Mouse (Mus musculus) midbrain, embryonic 15.5 days (tissue): ENCODE measurements around the gene Aass. TPM values are rescaled to one million over a fixed set of nuclear protein-coding genes. Genes with fewer than 3 reads are reported as not detected.
"Not testable (repeated sequence)": the region's sequence is repeated elsewhere in the genome, so short reads cannot be mapped to it uniquely, and the experiment has no call there.

Experiments used
- ATAC-seq: fragments of 200-750 bp; cut with Nextera tagmentation; replicated peaks from 2 replicates; pipeline ENCODE4 v1.8.0; 2017; ENCODE audit warnings: moderate TSS enrichment
- H3K27ac ChIP-seq: fragments of 300-500 bp; sonication (generic); 2 replicates; pipeline ENCODE4 v1.5.1; 2015; ENCODE audit warnings: mild to moderate bottlenecking, inconsistent platforms
- H3K27me3 ChIP-seq: fragments of 300-500 bp; sonication (generic); replicated peaks from 2 replicates; pipeline ENCODE4 v1.6.1; 2015; ENCODE audit warnings: inconsistent platforms
- H3K36me3 ChIP-seq: fragments of 300-500 bp; sonication (generic); replicated peaks from 2 replicates; pipeline ENCODE4 v1.6.1; 2015; ENCODE audit warnings: inconsistent platforms
- H3K4me1 ChIP-seq: fragments of 300-500 bp; sonication (generic); 2 replicates; pipeline ENCODE4 v1.6.1; 2015; ENCODE audit warnings: inconsistent platforms
- H3K4me2 ChIP-seq: fragments of 300-500 bp; sonication (generic); 2 replicates; pipeline ENCODE4 v1.6.1; 2015; ENCODE audit warnings: inconsistent platforms, mild to moderate bottlenecking, moderate library complexity
- H3K4me3 ChIP-seq: fragments of 300-500 bp; sonication (generic); 2 replicates; pipeline ENCODE4 v1.5.1; 2015; ENCODE audit warnings: mild to moderate bottlenecking, inconsistent platforms
- H3K9ac ChIP-seq: fragments of 300-500 bp; sonication (generic); 2 replicates; pipeline ENCODE4 v1.6.1; 2015; ENCODE audit warnings: mild to moderate bottlenecking, inconsistent platforms
- H3K9me3 ChIP-seq: fragments of 300-500 bp; sonication (generic); 2 replicates; pipeline ENCODE4 v1.6.1; 2016; ENCODE audit warnings: inconsistent platforms
- WGBS: fragments of 180-500 bp; shearing (Covaris S2); methylation state at CpG from one replicate; pipeline ENCODE4 v1.1.7; 2015; ENCODE audit warnings: mixed read lengths; 5-methylcytosine and 5-hydroxymethylcytosine counted together
- polyA plus RNA-seq: library from polyadenylated mRNA; unstranded; fragments of >200 nt; fragmentation: Nextera tagmentation; extraction: Ambion mirVana; gene quantifications from 2 replicates; pipeline ENCODE4 v1.2.1, GENCODE M21; 2015

Gene Aass
- polyA plus RNA-seq, result 0.26 and 0.53 TPM in 2 replicates

DNA sequence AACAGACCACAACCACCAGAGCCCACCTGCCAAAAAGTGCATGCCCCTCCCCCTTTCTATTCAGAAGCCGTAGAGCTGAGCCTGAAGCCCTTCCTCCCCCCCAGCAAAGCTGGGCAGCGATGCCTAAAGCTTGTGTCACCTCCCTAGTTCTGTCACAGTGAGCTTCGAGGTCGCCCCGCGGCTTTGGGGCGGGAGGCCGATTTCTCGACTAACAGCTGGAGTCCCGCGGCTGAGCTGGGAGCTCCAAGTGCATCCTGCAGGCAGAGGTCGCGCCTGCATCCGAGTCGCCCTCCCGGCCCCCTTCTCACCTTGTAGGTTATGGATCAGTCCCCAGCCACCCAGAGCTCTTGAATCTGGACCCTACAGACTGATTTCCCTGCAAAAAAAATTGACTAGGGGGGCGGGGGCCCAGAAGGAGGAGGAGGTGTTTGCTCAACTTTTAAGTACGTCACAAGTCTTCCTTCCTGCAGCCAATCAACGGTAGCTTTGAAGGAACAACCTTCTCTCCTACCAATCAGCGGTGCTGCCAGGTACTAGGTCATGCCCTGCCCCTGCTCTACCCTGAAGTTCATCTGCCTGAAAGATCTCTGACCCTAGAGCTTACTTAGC is at the start of gene Aass:
Gene Aass, minus strand, starts transcription at position 414 of the 609 bp plus-strand sequence.
- peak within 1 kb of the TSS; percentile 33 for H3K9ac ChIP-seq
- WGBS, result 0% methylated on average over 20 of the region's 20 CpGs
- H3K9me3 ChIP-seq, result no peaks in the 10 kb centered on the region
- no peaks in the 10 kb centered on the region for H3K36me3 ChIP-seq
- H3K4me1 ChIP-seq, result peaks cover 11% of the 10 kb centered on the region
- ATAC-seq, result peak; percentile 89
- peaks cover 9% of the 10 kb centered on the region; the same call in 1 of the 2 replicates for H3K27me3 ChIP-seq
- H3K4me3 ChIP-seq, result peak within 1 kb of the TSS; percentile 46
- no peak within 1 kb of the TSS for H3K27ac ChIP-seq
- peak within 1 kb of the TSS; percentile 87 for H3K4me2 ChIP-seq

DNA sequence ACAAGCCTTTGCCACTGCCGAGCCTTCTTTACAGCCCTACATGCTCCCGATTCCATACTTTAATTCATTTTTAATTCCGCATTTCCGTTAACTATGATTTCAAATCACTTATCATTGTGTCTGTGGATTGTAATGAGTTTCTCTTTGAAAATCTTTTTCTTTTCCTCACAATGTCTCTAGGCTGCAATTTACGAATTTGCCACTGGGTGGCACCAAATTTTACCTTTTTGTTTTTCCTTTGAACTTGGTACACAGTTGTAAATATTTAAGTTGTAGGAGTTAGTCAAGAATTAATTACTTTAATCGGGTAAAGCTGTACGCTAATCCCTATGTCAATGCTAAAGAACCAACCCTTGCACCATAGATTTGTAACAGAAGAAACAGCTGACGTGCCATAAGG is 47.3 kb upstream of the Aass start:
- H3K4me1 ChIP-seq, result no peaks in the 10 kb centered on the region
- 18% methylated on average over 8 of the region's 8 CpGs for WGBS
- 0 out of 2 replicates have a peak overlapping the region, but pooled peaks have one; percentile 34 for H3K4me2 ChIP-seq
- no peaks in the 10 kb centered on the region for H3K27me3 ChIP-seq
- ATAC-seq, result peak; percentile 42; the same call in 1 of the 2 replicates
- H3K4me3 ChIP-seq, result no peak overlapping the region
- no peak overlapping the region for H3K27ac ChIP-seq
- H3K9ac ChIP-seq, result no peak overlapping the region
- H3K36me3 ChIP-seq, result no peaks in the 10 kb centered on the region
- no peaks in the 10 kb centered on the region for H3K9me3 ChIP-seq

DNA sequence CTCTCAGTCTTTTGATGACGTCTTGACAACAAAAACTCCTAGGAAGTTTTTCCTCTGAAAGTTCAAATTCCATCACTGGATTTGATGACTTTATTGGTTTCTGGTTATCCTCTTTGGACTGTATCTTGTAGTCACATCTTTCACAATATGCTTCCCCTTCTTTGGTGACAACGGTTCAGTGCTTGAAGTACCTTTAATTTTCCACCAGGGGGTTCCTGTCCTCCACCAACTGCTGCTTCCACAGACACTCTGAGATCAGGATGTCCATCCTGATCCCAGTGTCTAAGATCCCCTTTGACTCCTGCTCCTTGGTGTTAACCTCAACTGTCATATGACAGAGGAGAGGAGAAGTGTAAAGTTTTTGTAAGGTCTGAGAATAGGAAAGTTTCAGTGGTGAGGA is 31.0 kb upstream of the Aass start:
- not testable (repeated sequence) for H3K36me3 ChIP-seq, H3K4me1 ChIP-seq, H3K27me3 ChIP-seq, H3K9ac ChIP-seq, H3K4me3 ChIP-seq, ATAC-seq, H3K9me3 ChIP-seq, H3K4me2 ChIP-seq, H3K27ac ChIP-seq
- 43% methylated on average over 2 of the region's 2 CpGs for WGBS

DNA sequence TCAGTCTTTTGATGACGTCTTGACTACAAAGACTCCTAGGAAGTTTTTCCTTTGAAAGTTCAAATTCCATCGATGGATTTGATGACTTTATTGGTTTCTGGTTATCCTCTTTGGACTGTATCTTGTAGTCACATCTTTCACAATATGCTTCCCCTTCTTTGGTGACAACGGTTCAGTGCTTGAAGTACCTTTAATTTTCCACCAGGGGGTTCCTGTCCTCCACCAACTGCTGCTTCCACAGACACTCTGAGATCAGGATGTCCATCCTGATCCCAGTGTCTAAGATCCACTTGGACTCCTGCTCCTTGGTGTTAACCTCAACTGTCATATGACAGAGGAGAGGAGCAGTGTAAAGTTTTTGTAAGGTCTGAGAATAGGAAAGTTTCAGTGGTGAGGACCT is 23.6 kb upstream of the Aass start:
- not testable (repeated sequence) for H3K27me3 ChIP-seq, H3K4me3 ChIP-seq, H3K4me2 ChIP-seq, H3K36me3 ChIP-seq, H3K9me3 ChIP-seq, H3K27ac ChIP-seq, H3K4me1 ChIP-seq, ATAC-seq, H3K9ac ChIP-seq
- 68% methylated on average over 3 of the region's 3 CpGs for WGBS

DNA sequence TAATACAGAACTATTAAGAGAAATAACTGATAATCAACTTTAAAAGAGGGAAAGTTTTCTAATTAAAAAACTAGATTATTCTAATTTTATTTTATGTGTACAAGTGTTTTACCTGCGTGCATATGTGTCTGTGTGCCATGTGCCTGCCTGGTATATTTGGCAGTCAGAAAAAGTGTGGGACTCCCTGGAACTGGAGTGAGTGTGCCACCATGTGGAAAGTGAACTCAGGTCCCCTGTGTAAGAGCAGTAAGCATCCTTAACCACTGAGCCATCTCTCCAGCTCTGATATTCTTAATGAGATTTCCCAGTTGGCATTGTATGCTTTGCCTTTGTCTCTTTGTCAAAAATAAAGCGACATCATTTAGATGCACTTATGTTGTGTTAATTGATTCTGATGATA is 20.3 kb upstream of the Aass start:
- H3K4me2 ChIP-seq, result no peak overlapping the region
- no peak overlapping the region for H3K9ac ChIP-seq
- no peaks in the 10 kb centered on the region for H3K9me3 ChIP-seq
- ATAC-seq, result no peak
- H3K4me3 ChIP-seq, result no peak overlapping the region
- H3K27ac ChIP-seq, result no peak overlapping the region
- no peaks in the 10 kb centered on the region for H3K4me1 ChIP-seq
- no peaks in the 10 kb centered on the region for H3K27me3 ChIP-seq
- H3K36me3 ChIP-seq, result no peaks in the 10 kb centered on the region
- 92% methylated on average over 2 of the region's 2 CpGs for WGBS

DNA sequence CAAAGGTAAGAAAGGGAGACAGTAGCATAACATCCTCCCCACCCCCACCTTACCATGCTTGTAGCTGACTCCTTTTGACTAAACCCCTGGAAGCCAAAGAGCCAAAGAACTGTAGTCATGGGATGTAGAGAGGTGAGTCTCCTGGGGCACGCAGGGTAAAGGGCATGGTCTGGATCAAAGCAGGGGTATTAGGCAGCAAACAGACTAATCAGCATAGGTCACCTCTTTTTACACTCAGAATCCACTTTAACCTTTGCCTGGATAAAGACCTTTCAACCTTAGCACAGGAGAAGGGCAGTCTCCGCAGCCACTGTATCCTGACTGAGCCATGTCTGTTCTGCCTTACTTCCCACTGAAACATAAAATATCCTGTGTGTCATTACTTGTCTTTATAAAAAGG is 14.4 kb upstream of the Aass start:
- 91% methylated on average over 2 of the region's 2 CpGs for WGBS
- Histone ChIP-seq H3K4me1 (no peaks in the 10 kb centered on the region), H3K36me3 (no peaks in the 10 kb centered on the region), H3K27me3 (no peaks in the 10 kb centered on the region), H3K4me3 (no peak overlapping the region), H3K9ac (no peak overlapping the region), H3K9me3 (no peaks in the 10 kb centered on the region), H3K4me2 (no peak overlapping the region), H3K27ac (no peak overlapping the region)
- ATAC-seq, result no peak

DNA sequence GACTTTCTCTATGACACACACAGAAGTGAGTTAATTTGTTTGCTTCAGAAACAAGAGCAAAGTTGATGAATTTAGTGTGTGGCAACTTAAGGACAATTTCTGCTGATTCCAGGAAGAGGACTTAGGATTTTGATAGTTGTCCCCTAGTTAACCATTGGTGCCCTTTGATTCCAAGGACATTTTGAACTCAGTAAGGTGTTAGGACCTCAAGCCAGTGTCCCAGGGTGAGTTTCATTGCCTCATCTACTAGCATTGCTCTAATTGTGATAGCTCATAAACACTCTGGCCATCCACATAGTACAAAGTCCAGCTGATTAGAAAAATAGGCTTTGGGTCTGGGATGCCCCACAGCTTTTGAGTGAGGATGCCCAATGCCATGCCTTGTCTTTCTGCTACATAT is 11.2 kb upstream of the Aass start:
- Histone ChIP-seq H3K4me3 (no peak overlapping the region), H3K27ac (no peak overlapping the region), H3K4me1 (no peaks in the 10 kb centered on the region), H3K27me3 (no peaks in the 10 kb centered on the region), H3K9ac (no peak overlapping the region), H3K9me3 (no peaks in the 10 kb centered on the region), H3K4me2 (no peak overlapping the region), H3K36me3 (no peaks in the 10 kb centered on the region)
- no peak for ATAC-seq

DNA sequence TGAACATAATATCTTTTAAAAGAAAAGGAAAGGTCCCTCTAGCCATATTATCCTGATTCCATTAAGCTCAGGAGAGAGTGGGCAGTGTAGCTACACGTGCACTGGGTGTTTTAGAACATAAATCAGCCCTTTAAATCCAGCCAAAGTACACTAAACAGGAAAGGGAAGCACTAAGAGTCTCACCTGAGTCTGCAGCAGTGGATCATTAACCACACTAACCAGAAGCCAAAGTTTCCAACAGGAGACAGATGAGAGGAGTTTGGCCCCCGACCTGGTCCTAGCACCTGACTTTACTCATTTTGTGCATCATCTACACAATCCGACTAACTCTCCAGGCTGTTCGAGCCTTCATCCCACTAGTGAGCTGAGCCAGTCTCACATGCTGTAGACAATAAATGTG is 1.8 kb downstream of the Aass start:
- H3K36me3 ChIP-seq, result no peaks in the 10 kb centered on the region
- ATAC-seq, result no peak
- H3K4me1 ChIP-seq, result peaks cover 11% of the 10 kb centered on the region
- H3K27me3 ChIP-seq, result peaks cover 9% of the 10 kb centered on the region; the same call in 1 of the 2 replicates
- no peaks in the 10 kb centered on the region for H3K9me3 ChIP-seq
- 81% methylated on average over 4 of the region's 4 CpGs for WGBS
- no peak overlapping the region for H3K27ac ChIP-seq
- H3K4me3 ChIP-seq, result no peak overlapping the region
- no peak overlapping the region for H3K9ac ChIP-seq
- no peak overlapping the region for H3K4me2 ChIP-seq

DNA sequence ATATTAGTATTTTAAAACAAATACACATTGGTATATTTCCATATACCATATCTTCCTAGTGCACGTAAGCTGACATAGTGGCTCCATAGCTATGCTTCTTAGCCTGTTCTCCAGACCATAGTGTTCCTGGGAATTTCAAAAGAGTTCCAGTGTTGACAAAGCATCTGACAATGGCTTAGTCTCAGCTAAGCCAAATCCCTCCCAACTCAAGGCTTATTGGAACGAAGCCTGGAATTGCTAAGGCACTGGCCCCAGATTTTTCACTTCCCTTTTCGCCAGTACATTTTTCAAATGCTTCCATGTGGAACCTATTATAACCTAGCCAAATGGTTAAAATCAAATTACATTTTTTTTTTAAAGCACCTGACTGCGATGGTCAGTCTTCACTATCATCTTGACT is 3.6 kb downstream of the Aass start:
- Histone ChIP-seq H3K4me1 (peaks cover 11% of the 10 kb centered on the region), H3K9ac (no peak overlapping the region), H3K36me3 (no peaks in the 10 kb centered on the region), H3K27ac (no peak overlapping the region), H3K4me2 (no peak overlapping the region), H3K27me3 (peaks cover 9% of the 10 kb centered on the region; the same call in 1 of the 2 replicates), H3K4me3 (no peak overlapping the region), H3K9me3 (no peaks in the 10 kb centered on the region)
- 63% methylated on average over 4 of the region's 4 CpGs for WGBS
- ATAC-seq, result no peak

DNA sequence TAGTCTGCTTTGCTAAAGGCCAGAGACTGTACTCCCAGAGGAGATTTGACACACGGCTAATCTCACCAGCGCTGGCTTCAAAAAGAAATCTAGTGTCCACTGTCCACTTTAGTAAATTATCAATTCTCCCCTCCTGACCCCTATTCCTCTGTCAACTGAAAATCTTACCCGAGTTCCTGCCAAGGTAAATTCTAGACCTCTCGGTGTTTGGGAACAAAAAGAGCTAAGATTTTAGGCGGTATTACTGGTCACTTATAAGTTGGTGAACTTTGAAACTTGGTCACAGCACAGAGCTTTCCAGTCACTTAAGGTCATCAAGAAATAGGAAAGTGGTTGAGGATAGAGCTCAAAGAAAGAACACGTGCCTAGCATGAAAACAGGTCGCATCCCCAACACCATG is 6.1 kb downstream of the Aass start:
- ATAC-seq, result no peak
- H3K36me3 ChIP-seq, result no peaks in the 10 kb centered on the region
- H3K27ac ChIP-seq, result no peak overlapping the region
- no peak overlapping the region for H3K4me2 ChIP-seq
- no peak overlapping the region for H3K4me3 ChIP-seq
- no peaks in the 10 kb centered on the region for H3K27me3 ChIP-seq
- no peaks in the 10 kb centered on the region for H3K9me3 ChIP-seq
- no peak overlapping the region for H3K9ac ChIP-seq
- WGBS, result 81% methylated on average over 7 of the region's 7 CpGs
- no peaks in the 10 kb centered on the region for H3K4me1 ChIP-seq

DNA sequence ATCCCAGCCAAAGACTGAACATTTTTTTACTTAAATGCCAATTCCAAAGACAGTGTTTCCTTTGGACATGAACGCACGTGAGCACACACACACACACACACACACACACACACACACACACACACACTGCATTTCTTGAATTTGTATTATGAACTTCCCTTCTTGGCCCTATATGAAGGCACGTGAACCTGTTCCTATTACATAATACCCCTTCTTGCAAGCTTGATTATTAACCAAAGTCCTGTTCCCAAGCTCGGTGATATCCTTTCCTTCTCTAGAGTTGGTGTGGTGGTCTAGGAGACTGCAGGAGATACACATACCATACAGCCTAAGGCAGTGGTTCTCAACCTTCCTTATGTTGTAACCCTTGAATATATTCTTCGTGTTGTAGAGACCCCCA is 7.0 kb downstream of the Aass start:
- Histone ChIP-seq H3K27me3 (no peaks in the 10 kb centered on the region), H3K36me3 (no peaks in the 10 kb centered on the region), H3K9me3 (no peaks in the 10 kb centered on the region), H3K4me1 (no peaks in the 10 kb centered on the region), H3K4me3 (no peak overlapping the region), H3K4me2 (no peak overlapping the region), H3K9ac (no peak overlapping the region), H3K27ac (no peak overlapping the region)
- 93% methylated on average over 5 of the region's 5 CpGs for WGBS
- ATAC-seq, result no peak

DNA sequence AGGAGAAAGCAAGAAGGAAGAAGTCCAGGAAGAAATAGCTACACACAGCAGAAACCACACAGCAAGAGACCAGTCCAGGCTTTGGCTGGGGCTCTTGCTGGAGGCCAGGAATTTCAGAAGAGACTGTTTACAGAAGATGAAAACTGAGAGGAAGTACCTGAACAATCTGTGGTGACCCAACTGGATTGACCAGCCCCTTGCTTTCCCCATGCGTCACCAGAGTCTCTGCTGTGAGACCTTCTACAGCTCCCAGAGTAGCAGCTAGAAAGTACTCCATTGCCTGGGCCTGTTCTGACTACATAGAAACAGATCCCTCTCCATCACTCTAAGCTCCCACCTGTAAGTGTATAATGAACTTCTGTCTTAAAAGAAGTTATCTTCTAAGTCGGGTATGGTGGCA is 8.0 kb downstream of the Aass start:
- no peaks in the 10 kb centered on the region for H3K4me1 ChIP-seq
- H3K4me2 ChIP-seq, result no peak overlapping the region
- ATAC-seq, result no peak
- no peaks in the 10 kb centered on the region for H3K9me3 ChIP-seq
- H3K4me3 ChIP-seq, result no peak overlapping the region
- no peak overlapping the region for H3K9ac ChIP-seq
- no peaks in the 10 kb centered on the region for H3K27me3 ChIP-seq
- H3K27ac ChIP-seq, result no peak overlapping the region
- H3K36me3 ChIP-seq, result no peaks in the 10 kb centered on the region
- WGBS, result 81% methylated on average over 2 of the region's 2 CpGs

DNA sequence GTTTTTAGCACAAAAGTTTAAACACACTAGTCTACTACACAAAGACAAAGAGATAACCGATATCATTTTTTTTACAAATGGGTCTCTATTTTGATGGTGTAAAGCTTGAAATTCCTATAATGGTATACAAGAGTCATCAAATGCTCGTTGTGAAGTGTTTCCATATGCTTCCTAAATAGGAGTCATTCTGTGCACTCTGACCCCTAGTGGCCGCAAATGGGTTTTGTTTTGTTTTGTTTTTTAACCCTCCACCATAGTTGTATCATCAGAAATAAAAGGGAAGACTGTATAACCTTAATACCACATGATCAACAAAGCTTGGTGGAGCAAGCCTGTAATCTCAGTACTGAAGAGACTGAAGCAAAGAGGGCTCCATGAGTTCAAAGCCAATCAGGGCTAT is 9.9 kb downstream of the Aass start:
- Histone ChIP-seq H3K36me3 (no peaks in the 10 kb centered on the region), H3K9ac (no peak overlapping the region), H3K4me1 (no peaks in the 10 kb centered on the region), H3K9me3 (no peaks in the 10 kb centered on the region), H3K27ac (no peak overlapping the region), H3K4me3 (no peak overlapping the region), H3K4me2 (no peak overlapping the region), H3K27me3 (no peaks in the 10 kb centered on the region)
- 48% methylated on average over 3 of the region's 3 CpGs for WGBS
- no peak for ATAC-seq
